Mouse (Mus musculus) limb, embryonic 11.5 days (tissue): ENCODE data around the gene Lrp2. TPM values are rescaled to one million over a fixed set of nuclear protein-coding genes. Genes with fewer than 3 reads are reported as not detected.

Source experiments
- ATAC-seq: fragments of 200-750 bp; cut with Nextera tagmentation; 2 replicates; pipeline ENCODE4 v1.8.0; 2017; ENCODE audit warnings: low read depth; ENCODE audit not compliant: insufficient number of reproducible peaks, low FRiP score, low TSS enrichment
- DNase-seq: peaks from one replicate; pipeline ENCODE4 v3.0.0-alpha.2; 2015; ENCODE audit warnings: low spot score
- H3K27ac ChIP-seq: fragments of 300-500 bp; sonication (generic); replicated peaks from 2 replicates; pipeline ENCODE4 v1.5.1; 2014; ENCODE audit warnings: low read depth, mild to moderate bottlenecking, low read length
- H3K27me3 ChIP-seq: fragments of 300-500 bp; sonication (generic); 2 replicates; pipeline ENCODE4 v1.6.1; 2014; ENCODE audit warnings: mild to moderate bottlenecking, low read length, mixed read lengths; ENCODE audit not compliant: control insufficient read depth, insufficient read depth
- H3K36me3 ChIP-seq: fragments of 300-500 bp; sonication (generic); 2 replicates; pipeline ENCODE4 v1.6.1; 2014; ENCODE audit warnings: mild to moderate bottlenecking, low read length, moderate library complexity, mixed read lengths; ENCODE audit not compliant: control insufficient read depth, insufficient read depth
- H3K4me1 ChIP-seq: fragments of 300-500 bp; sonication (generic); 2 replicates; pipeline ENCODE4 v1.6.1; 2014; ENCODE audit warnings: low read length, mixed read lengths; ENCODE audit not compliant: control insufficient read depth, insufficient read depth
- H3K4me2 ChIP-seq: fragments of 300-500 bp; sonication (generic); 2 replicates; pipeline ENCODE4 v1.6.1; 2014; ENCODE audit warnings: low read depth, mild to moderate bottlenecking, moderate library complexity; ENCODE audit not compliant: severe bottlenecking
- H3K4me3 ChIP-seq: fragments of 300-500 bp; sonication (generic); 2 replicates; pipeline ENCODE4 v1.5.1; 2014; ENCODE audit warnings: low read depth, low read length
- H3K9ac ChIP-seq: fragments of 300-500 bp; sonication (generic); 2 replicates; pipeline ENCODE4 v1.6.1; 2014; ENCODE audit warnings: mild to moderate bottlenecking, low read length
- H3K9me3 ChIP-seq: fragments of 300-500 bp; sonication (generic); 2 replicates; pipeline ENCODE4 v1.6.1; 2016; ENCODE audit warnings: low read length; ENCODE audit not compliant: control insufficient read depth
- WGBS: fragments of 180-500 bp; shearing (Covaris S2); extraction: QIAGEN DNeasy Blood & Tissue Kit; methylation state at CpG from one replicate; pipeline ENCODE4 v1.1.7; 2014; 5-methylcytosine and 5-hydroxymethylcytosine counted together
- polyA plus RNA-seq: library from polyadenylated mRNA; unstranded; fragments of >200 nt; fragmentation: Nextera tagmentation; extraction: Ambion mirVana; gene quantifications from 2 replicates; pipeline ENCODE4 v1.2.1, GENCODE M21; 2014

The Lrp2 gene
- polyA plus RNA-seq, 1 experiment from 2014 or later, result 0.03 TPM

DNA sequence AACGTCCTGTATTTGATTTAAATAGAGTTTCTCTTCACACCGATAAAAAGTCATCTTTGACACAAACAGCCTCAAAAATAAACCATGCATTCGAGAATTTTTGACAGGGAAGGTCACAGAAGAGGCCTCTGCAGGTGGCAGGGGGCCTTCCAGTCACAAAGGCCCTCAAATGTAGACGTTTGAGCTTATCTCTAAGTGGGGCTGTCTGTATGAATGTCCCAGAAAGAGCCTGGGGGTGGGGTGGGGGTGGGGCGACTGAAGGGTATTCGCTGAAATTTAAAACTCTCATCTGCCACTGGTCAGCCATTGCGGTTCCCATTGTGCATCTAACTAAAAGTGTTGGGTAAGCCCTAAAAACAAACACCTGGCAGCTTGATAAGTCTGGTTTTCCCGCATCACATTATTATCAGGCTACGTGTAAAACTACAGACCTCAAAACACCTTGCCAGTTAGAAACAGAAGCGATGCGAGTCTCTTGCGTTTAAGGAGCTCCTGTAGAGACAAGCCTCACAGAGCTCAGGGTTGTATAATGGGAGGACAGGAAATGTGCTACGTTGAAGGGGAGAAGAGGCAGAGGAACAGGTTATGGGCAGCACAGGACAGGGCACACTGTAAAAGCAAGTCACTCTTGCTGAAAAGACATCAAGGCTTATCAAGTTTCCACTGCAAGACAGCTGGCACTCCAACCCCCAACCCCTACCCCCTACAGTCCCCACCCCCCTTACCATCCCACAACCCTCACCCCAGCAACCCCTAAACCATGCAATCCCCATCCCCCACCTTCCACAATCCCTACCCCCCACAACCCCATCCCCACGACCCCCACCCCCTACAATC lies 55.0 kb downstream of the Lrp2 start:
- Histone ChIP-seq H3K36me3 (no peaks in the 10 kb centered on the region), H3K27ac (no peak overlapping the region), H3K9me3 (no peaks in the 10 kb centered on the region), H3K4me2 (no peak overlapping the region), H3K27me3 (no peaks in the 10 kb centered on the region), H3K4me1 (no peaks in the 10 kb centered on the region), H3K4me3 (no peak overlapping the region), H3K9ac (no peak overlapping the region)
- ATAC-seq, result no peak
- no peak for DNase-seq
- WGBS, result 21% methylated on average over 14 of the region's 14 CpGs

DNA sequence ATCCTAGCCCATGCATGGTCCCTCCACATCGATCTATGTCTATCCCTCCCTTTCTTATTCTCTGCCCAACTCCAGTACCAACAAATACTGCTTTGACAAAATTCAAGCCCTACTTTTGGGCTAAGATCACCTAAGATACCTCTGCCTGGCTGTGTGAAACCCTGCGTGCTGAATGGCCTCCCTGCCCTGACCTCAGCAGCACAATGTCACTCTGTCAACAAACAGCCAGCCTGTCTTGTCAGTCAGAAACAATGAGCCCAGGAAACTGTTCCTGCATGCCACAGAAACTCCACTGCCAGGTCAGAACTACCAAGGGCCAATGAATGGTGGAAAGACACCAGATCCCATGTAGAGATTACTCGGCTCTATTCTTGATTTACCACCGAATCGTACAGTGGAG lies 55.7 kb downstream of the Lrp2 start:
- H3K36me3 ChIP-seq, result no peaks in the 10 kb centered on the region
- H3K4me1 ChIP-seq, result no peaks in the 10 kb centered on the region
- WGBS, result 71% methylated on average over 5 of the region's 5 CpGs
- no peaks in the 10 kb centered on the region for H3K9me3 ChIP-seq
- ATAC-seq, result no peak
- no peak overlapping the region for H3K4me2 ChIP-seq
- no peak overlapping the region for H3K4me3 ChIP-seq
- no peaks in the 10 kb centered on the region for H3K27me3 ChIP-seq
- H3K9ac ChIP-seq, result no peak overlapping the region
- no peak for DNase-seq
- no peak overlapping the region for H3K27ac ChIP-seq

DNA sequence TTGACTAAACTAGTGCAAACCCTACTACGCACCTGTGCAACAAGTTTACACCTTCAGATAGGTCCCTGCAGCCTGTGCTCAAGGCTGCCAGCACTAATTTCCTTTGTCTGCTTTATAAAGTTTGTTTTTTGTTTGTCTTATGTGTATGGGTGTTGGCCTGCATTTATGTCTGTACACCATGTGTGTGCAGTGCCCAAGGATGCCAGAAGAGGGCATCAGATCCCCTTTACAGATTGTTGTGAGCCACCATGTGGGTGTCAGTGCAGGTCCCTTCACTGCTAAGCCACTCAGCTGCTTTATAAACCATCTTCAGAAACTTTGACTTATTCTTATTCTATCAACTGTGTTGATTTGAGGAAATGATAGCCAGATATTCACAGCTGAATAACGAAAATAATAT lies 65.6 kb downstream of the Lrp2 start:
- Histone ChIP-seq H3K9ac (no peak overlapping the region), H3K9me3 (no peaks in the 10 kb centered on the region), H3K27me3 (no peaks in the 10 kb centered on the region), H3K4me1 (no peaks in the 10 kb centered on the region), H3K27ac (no peak overlapping the region), H3K4me2 (no peak overlapping the region), H3K36me3 (no peaks in the 10 kb centered on the region), H3K4me3 (no peak overlapping the region)
- 83% methylated on average over 2 of the region's 2 CpGs for WGBS
- no peak for DNase-seq
- no peak for ATAC-seq

DNA sequence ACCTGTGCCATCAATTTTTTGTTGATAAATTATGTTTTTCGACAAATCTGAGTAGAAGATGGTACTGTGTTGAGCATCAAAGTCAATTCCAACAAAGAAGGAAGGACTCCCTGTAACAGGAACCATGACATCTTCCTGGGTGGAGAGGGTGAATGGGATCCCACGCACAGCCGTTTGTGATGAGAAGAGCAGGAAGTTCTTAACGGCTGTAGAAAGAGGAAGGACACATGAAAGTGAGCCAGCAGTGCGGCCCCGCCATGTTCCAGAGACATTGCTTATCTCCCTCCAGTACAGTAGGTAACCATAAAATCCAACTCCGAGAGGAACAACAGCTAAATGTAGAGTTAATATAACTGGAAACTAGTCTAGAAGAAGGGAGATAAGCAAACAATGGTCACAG lies 67.6 kb downstream of the Lrp2 start:
- Histone ChIP-seq H3K4me1 (no peaks in the 10 kb centered on the region), H3K27me3 (no peaks in the 10 kb centered on the region), H3K36me3 (no peaks in the 10 kb centered on the region), H3K4me2 (no peak overlapping the region), H3K9me3 (no peaks in the 10 kb centered on the region), H3K27ac (no peak overlapping the region), H3K4me3 (no peak overlapping the region), H3K9ac (no peak overlapping the region)
- no peak for ATAC-seq
- 84% methylated on average over 7 of the region's 7 CpGs for WGBS
- no peak for DNase-seq

DNA sequence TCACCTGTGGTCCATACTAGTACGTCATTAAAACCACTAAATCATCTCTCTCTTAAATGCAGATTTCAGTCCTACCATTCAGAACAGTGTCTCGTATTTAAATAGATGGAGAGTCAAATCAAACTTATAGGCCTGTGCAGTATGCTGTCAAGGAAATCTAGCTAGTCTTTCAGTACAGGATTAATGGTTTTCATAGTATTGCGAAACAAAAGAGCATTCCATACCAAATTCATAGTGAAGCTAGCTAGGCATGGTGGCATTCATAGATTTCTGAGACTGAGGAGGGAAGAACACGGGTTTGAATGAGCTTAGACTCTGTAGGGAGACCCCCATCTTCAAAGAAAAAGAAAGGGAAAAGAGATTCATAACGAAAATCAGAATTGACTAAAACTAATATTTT lies 74.1 kb downstream of the Lrp2 start:
- no peaks in the 10 kb centered on the region for H3K36me3 ChIP-seq
- no peak overlapping the region for H3K4me2 ChIP-seq
- 83% methylated on average over 5 of the region's 5 CpGs for WGBS
- H3K9me3 ChIP-seq, result no peaks in the 10 kb centered on the region
- no peaks in the 10 kb centered on the region for H3K27me3 ChIP-seq
- H3K27ac ChIP-seq, result no peak overlapping the region
- H3K4me1 ChIP-seq, result no peaks in the 10 kb centered on the region
- H3K9ac ChIP-seq, result no peak overlapping the region
- DNase-seq (no peak), ATAC-seq (no peak)
- no peak overlapping the region for H3K4me3 ChIP-seq

DNA sequence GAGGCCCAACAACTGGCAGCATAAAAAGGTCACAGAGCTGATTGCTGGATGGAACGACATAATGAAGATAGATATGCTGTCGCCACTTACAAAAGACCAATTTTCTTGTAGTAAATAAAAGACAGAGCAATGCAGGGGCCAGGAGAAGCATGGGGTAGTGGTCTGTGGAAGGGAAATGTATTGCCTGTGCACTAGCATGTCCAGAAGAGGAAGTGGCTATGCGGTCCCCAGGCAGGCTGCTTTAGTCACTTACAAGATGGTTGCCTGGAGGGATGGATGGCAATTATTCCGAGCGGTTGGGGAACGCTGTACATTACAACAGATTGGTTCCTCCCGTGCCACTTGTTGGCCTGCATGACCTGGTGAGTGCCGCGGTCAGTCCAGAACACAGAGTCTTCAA lies 85.5 kb downstream of the Lrp2 start:
- no peaks in the 10 kb centered on the region for H3K27me3 ChIP-seq
- no peak for DNase-seq
- H3K9ac ChIP-seq, result no peak overlapping the region
- 76% methylated on average over 9 of the region's 9 CpGs for WGBS
- H3K4me3 ChIP-seq, result no peak overlapping the region
- no peak overlapping the region for H3K27ac ChIP-seq
- no peak for ATAC-seq
- H3K9me3 ChIP-seq, result no peaks in the 10 kb centered on the region
- no peaks in the 10 kb centered on the region for H3K36me3 ChIP-seq
- no peak overlapping the region for H3K4me2 ChIP-seq
- H3K4me1 ChIP-seq, result no peaks in the 10 kb centered on the region

DNA sequence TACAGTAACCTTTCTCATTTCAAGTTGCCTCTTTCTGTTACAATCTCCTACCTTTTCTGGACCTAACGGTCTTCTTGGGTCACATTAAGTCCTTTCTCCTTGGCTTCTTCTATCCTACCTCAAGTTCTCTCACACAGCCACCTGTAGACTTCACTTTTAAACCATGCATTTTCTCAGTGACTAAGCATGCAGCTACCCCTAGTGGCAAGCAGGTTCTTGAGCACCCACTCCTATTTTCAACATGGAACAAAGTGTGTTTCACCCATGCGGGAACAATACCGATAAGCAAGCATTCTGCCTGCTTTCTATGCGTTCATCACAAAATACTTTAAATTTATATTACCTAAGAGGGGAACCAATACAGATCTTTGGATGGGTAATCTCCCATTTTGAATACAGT lies 92.7 kb downstream of the Lrp2 start:
- no peak overlapping the region for H3K4me2 ChIP-seq
- H3K4me3 ChIP-seq, result no peak overlapping the region
- ATAC-seq (no peak), DNase-seq (no peak)
- H3K9me3 ChIP-seq, result no peaks in the 10 kb centered on the region
- no peaks in the 10 kb centered on the region for H3K4me1 ChIP-seq
- no peaks in the 10 kb centered on the region for H3K27me3 ChIP-seq
- 90% methylated on average over 4 of the region's 4 CpGs for WGBS
- no peaks in the 10 kb centered on the region for H3K36me3 ChIP-seq
- no peak overlapping the region for H3K9ac ChIP-seq
- H3K27ac ChIP-seq, result no peak overlapping the region

DNA sequence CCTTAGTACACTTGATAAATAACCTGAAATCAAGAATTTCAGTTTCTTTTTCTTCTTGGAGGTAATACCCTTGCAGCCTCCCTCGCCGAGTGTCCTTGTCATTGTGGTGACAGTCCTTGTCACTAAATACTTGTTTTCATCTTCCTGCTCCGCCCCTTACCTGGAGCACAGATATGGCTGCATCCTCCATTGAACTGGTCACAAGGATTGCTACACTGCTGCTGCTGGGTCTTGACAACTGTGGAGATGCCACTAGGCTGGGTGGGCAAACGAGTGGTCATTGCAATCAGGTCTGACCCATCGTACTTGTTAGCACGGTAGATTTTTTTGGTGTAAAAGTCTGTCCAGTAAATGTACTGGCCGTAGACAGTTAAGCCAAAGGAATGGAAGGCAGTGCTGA lies 104.9 kb downstream of the Lrp2 start:
- ATAC-seq, result no peak
- WGBS, result 94% methylated on average over 7 of the region's 7 CpGs

DNA sequence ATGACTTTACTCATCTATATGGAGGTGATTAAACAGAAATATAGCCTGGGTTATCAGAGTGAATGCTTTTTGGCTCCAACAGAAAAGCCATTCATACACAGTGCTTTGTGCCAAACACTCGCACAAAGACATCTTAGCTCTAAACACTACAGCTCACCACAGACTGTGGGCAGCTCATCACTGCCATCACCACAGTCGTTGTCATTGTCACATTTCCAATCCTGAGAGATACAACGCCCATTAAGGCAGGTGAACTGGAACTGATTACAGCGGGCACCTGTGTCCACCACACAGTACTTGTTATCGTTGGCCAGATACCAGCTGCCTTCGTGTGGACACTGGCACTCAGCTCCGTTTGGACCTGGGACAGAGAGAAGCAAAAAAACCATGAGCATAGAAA lies 106.0 kb downstream of the Lrp2 start:
- Histone ChIP-seq H3K4me1 (no peaks in the 10 kb centered on the region), H3K27ac (no peak overlapping the region), H3K9ac (no peak overlapping the region), H3K27me3 (no peaks in the 10 kb centered on the region), H3K9me3 (no peaks in the 10 kb centered on the region), H3K4me3 (no peak overlapping the region), H3K4me2 (no peak overlapping the region), H3K36me3 (no peaks in the 10 kb centered on the region)
- WGBS, result 87% methylated on average over 7 of the region's 7 CpGs
- no peak for DNase-seq
- ATAC-seq, result no peak

More for the DNA sequence above, 104.9 kb downstream of the Lrp2 start:
- H3K9me3 ChIP-seq, result no peaks in the 10 kb centered on the region
- no peaks in the 10 kb centered on the region for H3K4me1 ChIP-seq
- no peaks in the 10 kb centered on the region for H3K27me3 ChIP-seq
- no peaks in the 10 kb centered on the region for H3K36me3 ChIP-seq
- DNase-seq, result no peak
- H3K9ac ChIP-seq, result no peak overlapping the region
- no peak overlapping the region for H3K27ac ChIP-seq
- no peak overlapping the region for H3K4me3 ChIP-seq
- H3K4me2 ChIP-seq, result no peak overlapping the region
